Mouse (Mus musculus): ENCODE results near the gene Vmn1r85. TPM values are rescaled to one million over a fixed set of nuclear protein-coding genes. Genes with fewer than 3 reads are reported as not detected.

Gene Vmn1r85
- polyA plus RNA-seq, 1 experiment from 2014 or later, result 0.13 TPM

DNA sequence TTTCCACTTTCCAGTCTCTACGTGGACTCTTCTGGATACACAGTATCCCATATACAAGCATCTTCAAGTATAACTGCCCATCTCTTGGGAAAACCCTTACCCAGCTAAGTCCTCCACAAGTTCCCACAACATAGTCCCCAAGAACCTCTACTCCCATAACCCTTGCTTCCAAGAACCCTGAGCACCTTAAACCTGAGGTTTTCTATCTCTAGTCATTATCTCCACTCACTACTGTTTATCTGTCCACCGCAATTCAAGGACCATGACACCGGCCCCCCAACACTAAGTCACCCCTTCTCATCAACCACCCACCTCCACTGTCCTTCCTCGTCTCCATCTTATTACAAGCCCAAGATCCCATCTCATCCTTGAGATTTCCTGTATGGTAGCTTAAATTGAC, 58.2 kb downstream of the Vmn1r85 start:
- WGBS, result 50% methylated on average over 4 of the region's 4 CpGs
- Histone ChIP-seq H3K27ac (replicated peaks) (peak overlapping the region; percentile 99), H3K4me1 (replicated peaks) (peaks cover 47% of the 10 kb centered on the region), H3K9me3 (no peaks in the 10 kb centered on the region), H3K4me3 (peak overlapping the region; percentile 92), H3K4me2 (peak overlapping the region; percentile 71), H3K36me3 (peaks cover 28% of the 10 kb centered on the region), H3K9ac (peak overlapping the region; percentile 94), H3K27me3 (peaks cover 10% of the 10 kb centered on the region)
- no peak for ATAC-seq (ENCODE audit: low FRiP score, low read depth)

DNA sequence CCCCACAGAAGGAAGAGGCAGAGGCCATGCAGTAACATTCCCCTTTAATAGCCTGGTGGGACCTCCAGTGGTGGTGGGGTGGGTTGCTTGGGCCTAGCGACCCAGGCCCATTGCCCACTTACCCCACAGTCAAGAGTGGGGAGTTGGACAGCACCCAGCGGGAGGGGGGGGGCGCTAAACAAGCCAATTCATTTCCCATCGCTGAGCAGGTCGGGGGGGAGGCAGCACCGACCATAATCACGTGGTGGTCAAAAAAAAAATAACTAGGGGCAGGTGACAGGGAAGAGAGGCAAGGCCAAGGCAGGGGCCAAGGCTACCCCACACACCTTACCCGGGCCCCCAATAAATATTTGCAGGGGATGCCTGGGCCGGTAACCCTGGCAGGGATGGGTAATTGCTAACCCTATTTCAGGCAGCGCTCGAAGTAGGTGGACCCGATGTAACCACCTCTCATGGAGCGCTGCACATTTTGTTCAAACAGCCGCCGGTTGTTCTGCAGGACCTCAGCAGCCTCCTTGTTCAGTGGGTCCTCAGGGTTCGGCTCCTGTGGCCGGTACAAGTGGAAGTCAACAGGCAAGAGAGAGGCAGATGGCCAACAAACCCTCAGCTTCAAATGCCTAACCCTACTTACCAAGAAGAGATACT, 59.6 kb downstream of the Vmn1r85 start:
- Histone ChIP-seq H3K27ac (replicated peaks) (peak overlapping the region; percentile 81), H3K4me3 (peak overlapping the region; percentile 63)
- ATAC-seq (ENCODE audit: low FRiP score, low read depth), result no peak; the same call in 1 of the 2 replicates

DNA sequence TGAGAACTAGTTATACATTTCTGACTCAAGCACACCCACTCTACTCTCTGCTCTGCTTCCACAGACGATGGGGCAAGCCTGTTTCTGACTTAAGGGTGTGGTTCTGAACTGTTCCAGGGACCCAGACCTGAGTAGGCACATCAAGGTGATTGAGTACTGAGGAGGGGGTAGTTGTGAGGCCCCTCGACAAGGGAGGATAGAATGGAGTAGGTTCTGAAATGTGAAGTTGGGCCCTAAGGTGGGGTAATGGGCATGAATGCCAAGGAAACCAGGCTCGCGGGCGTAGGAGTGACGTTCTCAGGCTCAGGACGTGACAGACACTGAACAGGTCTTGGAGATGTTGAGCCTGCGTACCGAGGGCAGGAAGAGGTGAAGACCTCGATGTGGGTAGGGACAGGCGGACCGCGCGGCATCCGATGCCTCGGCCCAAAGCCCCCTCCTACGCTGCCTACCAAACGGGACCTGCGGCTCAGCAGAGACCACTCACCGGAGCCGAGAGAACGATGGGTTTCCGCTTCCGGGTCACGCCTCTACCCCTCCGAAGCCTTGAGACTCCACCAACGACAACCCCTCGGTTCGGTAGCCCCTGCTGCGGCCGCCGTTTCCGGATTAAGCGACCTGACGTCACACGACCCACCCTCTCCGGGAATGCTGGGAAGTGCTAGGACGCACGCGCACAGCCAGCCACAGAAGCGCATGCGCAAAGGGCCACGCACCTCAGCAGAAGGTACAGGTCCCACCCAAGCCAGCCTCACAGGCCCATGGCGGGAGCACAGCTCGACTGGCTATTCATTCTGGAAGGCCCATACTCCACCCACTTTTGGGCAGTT, 60.6 kb downstream of the Vmn1r85 start, which contains the start of gene Chmp2a:
TSS of gene Chmp2a (minus strand) at position 660 of the 830 bp plus-strand sequence.
- Histone ChIP-seq H3K4me3 (peak within 1 kb of the TSS; percentile 63), H3K9me3 (no peaks in the 10 kb centered on the region), H3K9ac (peak within 1 kb of the TSS; percentile 80), H3K27ac (replicated peaks) (peak within 1 kb of the TSS; percentile 95), H3K4me2 (peak within 1 kb of the TSS; percentile 91), H3K4me1 (replicated peaks) (peaks cover 47% of the 10 kb centered on the region), H3K36me3 (peaks cover 52% of the 10 kb centered on the region), H3K27me3 (no peaks in the 10 kb centered on the region)
- peak; percentile 86 for ATAC-seq (ENCODE audit: low FRiP score, low read depth)
- under 1% methylated on average over 45 of the region's 45 CpGs for WGBS

More for the DNA sequence above, 59.6 kb downstream of the Vmn1r85 start:
- 87% methylated on average over 17 of the region's 17 CpGs for WGBS
- H3K36me3 ChIP-seq, result peaks cover 42% of the 10 kb centered on the region
- peaks cover 47% of the 10 kb centered on the region for H3K4me1 ChIP-seq (replicated peaks)
- peak overlapping the region; percentile 91 for H3K4me2 ChIP-seq
- no peaks in the 10 kb centered on the region for H3K9me3 ChIP-seq
- no peak overlapping the region for H3K9ac ChIP-seq
- H3K27me3 ChIP-seq, result no peaks in the 10 kb centered on the region

DNA sequence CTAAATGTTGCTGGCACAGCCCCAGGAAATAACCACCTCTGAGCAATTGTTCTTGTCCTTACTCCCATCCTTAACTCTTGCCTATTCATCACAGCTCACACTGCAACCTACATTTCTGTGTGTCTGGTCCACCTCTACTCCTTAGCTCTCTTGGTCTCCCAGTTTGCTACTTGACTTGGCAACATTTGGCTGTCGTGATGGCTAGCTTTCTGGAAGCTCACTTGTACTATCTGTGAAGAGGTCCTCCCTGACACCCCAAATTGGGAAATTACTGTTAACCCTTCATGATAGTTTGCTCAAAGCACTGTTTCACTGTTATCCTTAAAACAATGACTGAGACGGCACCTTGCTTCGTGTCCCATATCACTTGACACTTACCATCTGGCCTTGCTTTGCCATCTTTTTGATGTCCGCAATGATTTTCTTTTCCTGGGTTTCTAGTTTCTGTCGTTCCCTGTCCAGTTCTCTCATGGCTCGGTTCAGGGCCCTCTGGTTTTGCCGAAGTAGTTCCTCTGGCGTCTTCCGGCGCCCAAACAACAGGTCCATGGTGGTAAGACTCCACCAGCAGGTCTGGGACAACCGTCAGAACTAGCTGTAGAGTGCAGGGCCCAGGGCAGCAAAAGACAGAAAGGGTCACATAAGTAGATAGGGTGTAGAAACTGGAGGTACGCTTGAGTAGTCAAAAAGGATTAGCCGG, 61.4 kb downstream of the Vmn1r85 start:
- WGBS, result 51% methylated on average over 13 of the region's 13 CpGs
- peaks cover 60% of the 10 kb centered on the region for H3K36me3 ChIP-seq
- ATAC-seq (ENCODE audit: low FRiP score, low read depth), result no peak
- H3K4me3 ChIP-seq, result peak overlapping the region; percentile 63
- H3K27me3 ChIP-seq, result no peaks in the 10 kb centered on the region
- peaks cover 39% of the 10 kb centered on the region for H3K4me1 ChIP-seq (replicated peaks)
- H3K4me2 ChIP-seq, result peak overlapping the region; percentile 91
- peak overlapping the region; percentile 80 for H3K9ac ChIP-seq
- no peaks in the 10 kb centered on the region for H3K9me3 ChIP-seq
- peak overlapping the region; percentile 95 for H3K27ac ChIP-seq (replicated peaks)

Other genes starting within 250 kb of the Vmn1r85 start
- gene Zfp128, start 214.0 kb downstream of the Vmn1r85 start, polyA plus RNA-seq (2015; fragmentation: Nextera tagmentation; extraction: Ambion mirVana), result 7.5 TPM in 2 replicates
- gene Zscan22, start 197.4 kb downstream of the Vmn1r85 start, polyA plus RNA-seq (2015; fragmentation: Nextera tagmentation; extraction: Ambion mirVana), result 9.9 and 12.4 TPM in 2 replicates
- gene Rps5, start 172.9 kb downstream of the Vmn1r85 start, polyA plus RNA-seq (2015; fragmentation: Nextera tagmentation; extraction: Ambion mirVana), result 549 and 585 TPM in 2 replicates
- gene Rnf225, start 167.8 kb downstream of the Vmn1r85 start, polyA plus RNA-seq (2015; fragmentation: Nextera tagmentation; extraction: Ambion mirVana), result 1.1 and 1.3 TPM in 2 replicates
- 13.4 and 13.6 TPM in 2 replicates for gene Zfp324, start 129.3 kb downstream of the Vmn1r85 start, polyA plus RNA-seq (2015; fragmentation: Nextera tagmentation; extraction: Ambion mirVana)
- 11.7 and 11.8 TPM in 2 replicates for gene Zfp446, start 117.3 kb downstream of the Vmn1r85 start, polyA plus RNA-seq (2015; fragmentation: Nextera tagmentation; extraction: Ambion mirVana)
- gene Slc27a5, start 97.0 kb downstream of the Vmn1r85 start, polyA plus RNA-seq (2015; fragmentation: Nextera tagmentation; extraction: Ambion mirVana), result 0.39 and 0.45 TPM in 2 replicates
- 217 and 230 TPM in 2 replicates for gene Trim28, start 96.1 kb downstream of the Vmn1r85 start, polyA plus RNA-seq (2015; fragmentation: Nextera tagmentation; extraction: Ambion mirVana)
- gene Zbtb45, start 85.1 kb downstream of the Vmn1r85 start, polyA plus RNA-seq (2015; fragmentation: Nextera tagmentation; extraction: Ambion mirVana), result 40.7 and 42.5 TPM in 2 replicates
- gene Chmp2a, start 60.4 kb downstream of the Vmn1r85 start, polyA plus RNA-seq (2015; fragmentation: Nextera tagmentation; extraction: Ambion mirVana), result 170 and 171 TPM in 2 replicates
- gene Ube2m, start 56.9 kb downstream of the Vmn1r85 start, polyA plus RNA-seq (2015; fragmentation: Nextera tagmentation; extraction: Ambion mirVana), result 162 and 163 TPM in 2 replicates
- gene Mzf1, start 40.4 kb downstream of the Vmn1r85 start, polyA plus RNA-seq (2015; fragmentation: Nextera tagmentation; extraction: Ambion mirVana), result 9.0 and 9.3 TPM in 2 replicates
- 0.03 TPM in 1 of 2 replicates, not detected in the other for gene Vmn1r86, start 24.7 kb upstream of the Vmn1r85 start, polyA plus RNA-seq (2015; fragmentation: Nextera tagmentation; extraction: Ambion mirVana)
- not detected in 2 replicates for gene Vmn1r87, start 45.0 kb upstream of the Vmn1r85 start, polyA plus RNA-seq (2015; fragmentation: Nextera tagmentation; extraction: Ambion mirVana)
- not detected in 2 replicates for gene Vmn1r88, start 64.4 kb upstream of the Vmn1r85 start, polyA plus RNA-seq (2015; fragmentation: Nextera tagmentation; extraction: Ambion mirVana)
- not detected in 2 replicates for gene Vmn1r89, start 117.8 kb upstream of the Vmn1r85 start, polyA plus RNA-seq (2015; fragmentation: Nextera tagmentation; extraction: Ambion mirVana)
- 38.2 and 41.1 TPM in 2 replicates for gene Lig1, start 182.1 kb upstream of the Vmn1r85 start, polyA plus RNA-seq (2015; fragmentation: Nextera tagmentation; extraction: Ambion mirVana)
- gene Zswim9, start 183.5 kb upstream of the Vmn1r85 start, polyA plus RNA-seq (2015; fragmentation: Nextera tagmentation; extraction: Ambion mirVana), result 11.8 and 14.2 TPM in 2 replicates
- 0.48 and 0.64 TPM in 2 replicates for gene Pla2g4c, start 229.5 kb upstream of the Vmn1r85 start, polyA plus RNA-seq (2015; fragmentation: Nextera tagmentation; extraction: Ambion mirVana)

Measured in hindbrain, embryonic 15.5 days (tissue).